Mouse (Mus musculus): ENCODE measurements at regions not wholly inside any gene's neighbourhood (a gene's known extent, or its start where the extent isn't known, plus 50 kb on each side); places are given as distances from the start of the nearest gene placed in this dataset.

- no peak for DNase-seq (ENCODE audit: low spot score in 2 of 2)
Measured at GRCm38 (mm10) chr3:52446500-52446899, 178.4 kb downstream of the Foxo1 start.

DNA sequence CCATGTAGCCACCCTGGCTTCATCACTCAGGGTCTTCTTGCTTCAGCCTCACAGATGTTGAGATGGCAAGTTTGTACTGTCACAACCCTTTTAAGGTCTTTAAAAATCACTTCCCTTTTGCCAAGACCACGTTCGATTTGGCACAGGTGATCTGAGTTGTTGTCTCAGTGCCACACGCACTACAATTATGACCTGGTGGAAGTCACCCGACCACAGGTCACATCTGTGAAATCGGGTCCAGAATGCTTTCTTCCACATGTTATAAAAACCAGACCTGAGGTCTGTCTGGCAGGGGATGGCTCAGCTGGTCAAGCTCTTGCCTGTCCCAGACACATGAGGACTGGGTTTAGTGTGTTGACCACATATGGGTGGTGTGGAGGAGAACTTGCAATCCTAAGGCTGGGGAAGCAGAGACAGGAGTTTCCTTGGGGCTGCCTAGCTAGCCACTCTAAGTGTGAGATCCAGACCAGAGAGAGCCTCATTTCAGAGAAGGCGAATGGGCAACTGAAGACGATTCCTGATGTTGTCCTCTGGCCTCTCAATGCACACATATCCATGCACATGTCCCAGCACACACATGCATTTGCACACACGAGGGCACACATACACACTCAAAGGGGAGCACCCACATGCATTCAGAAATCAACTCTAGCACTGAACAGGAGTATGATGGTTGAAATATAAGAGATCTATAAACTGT lies 176.4 kb downstream of the Foxo1 start:
- peak in 1 of 2 experiments; percentile 5 for DNase-seq (ENCODE audit: low spot score in 2 of 2)

GRCm38 (mm10) chr3:52443856-52444255 lies 175.7 kb downstream of the Foxo1 start:
- DNase-seq (ENCODE audit: low spot score in 2 of 2): peak; percentile 12 to 79

GRCm38 (mm10) chr3:52429014-52429589 lies 161.0 kb downstream of the Foxo1 start:
- DNase-seq (ENCODE audit: low spot score in 2 of 2): no peak

DNA sequence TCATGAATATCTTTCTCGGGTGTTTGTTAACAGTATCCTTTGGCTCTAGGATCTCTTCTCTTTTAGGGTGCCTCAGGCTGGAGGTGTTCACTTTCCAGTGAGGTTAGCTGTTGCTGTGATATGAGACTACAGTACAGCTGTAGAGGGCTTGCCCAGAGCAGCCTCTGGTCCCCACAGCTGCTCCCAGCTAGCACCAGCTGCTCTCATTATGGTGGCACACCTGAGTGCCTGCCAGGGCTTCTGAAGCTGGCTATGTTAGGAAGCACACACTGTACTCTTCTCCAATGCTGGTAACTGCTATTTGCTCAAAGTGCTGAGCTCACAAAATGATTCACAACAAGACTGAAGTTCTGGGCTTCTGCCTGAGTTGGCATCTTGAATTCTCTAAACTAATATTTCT lies 154.7 kb downstream of the Foxo1 start:
- no peak for DNase-seq (ENCODE audit: low spot score in 2 of 2)

GRCm38 (mm10) chr3:52416261-52416660 lies 148.1 kb downstream of the Foxo1 start:
- no peak for DNase-seq (ENCODE audit: low spot score in 2 of 2)

- no peak for DNase-seq (ENCODE audit: low spot score in 2 of 2)
Measured at GRCm38 (mm10) chr3:52415361-52415760, 147.2 kb downstream of the Foxo1 start.

DNA sequence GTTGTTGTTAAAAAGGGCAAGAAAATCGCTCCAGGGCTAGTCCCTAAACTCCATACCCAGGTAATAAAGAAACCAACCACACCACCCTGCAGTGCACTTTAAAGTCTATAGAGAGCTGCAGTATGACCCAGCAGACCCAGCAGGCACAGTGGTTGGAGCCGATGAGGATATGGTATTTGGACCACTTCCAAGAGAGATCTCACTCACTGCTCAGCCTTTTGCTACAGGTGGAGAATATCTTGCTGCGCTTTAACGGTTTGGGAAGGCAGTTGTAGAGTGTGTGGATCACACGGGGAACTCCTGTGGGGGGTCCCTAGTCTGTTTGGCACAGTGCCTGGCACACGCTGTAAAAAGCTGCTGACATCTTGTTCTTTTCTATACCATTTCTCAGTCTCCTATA lies 145.9 kb downstream of the Foxo1 start:
- no peak for DNase-seq (ENCODE audit: low spot score in 2 of 2)

DNA sequence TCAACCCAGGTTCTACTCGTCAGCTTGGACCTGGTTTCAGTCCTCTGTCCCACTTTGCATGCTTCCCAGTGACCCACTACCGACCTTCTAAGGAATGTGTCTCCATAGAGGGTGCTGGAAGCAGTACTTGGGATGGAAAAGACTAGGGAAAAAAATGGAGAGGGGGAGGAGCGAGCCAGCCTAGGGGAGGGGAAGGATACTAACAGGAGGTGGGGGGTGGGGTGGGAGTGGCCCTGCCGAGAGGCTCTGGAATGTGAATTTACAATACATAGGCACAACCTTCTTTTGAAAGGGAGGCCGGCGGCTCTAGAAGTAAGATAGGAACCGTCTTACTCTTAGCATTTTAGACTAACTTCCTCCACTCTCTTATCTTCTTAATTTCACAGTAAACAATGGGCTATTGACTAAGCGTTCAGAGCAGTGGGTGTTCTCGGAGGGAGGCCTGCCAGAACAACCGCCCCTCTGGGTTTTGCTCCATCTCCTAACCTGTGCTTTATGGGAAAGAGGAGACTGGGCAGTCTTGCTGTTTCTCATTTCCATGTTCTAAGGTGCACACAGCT lies 145.1 kb downstream of the Foxo1 start:
- no peak for DNase-seq (ENCODE audit: low spot score in 2 of 2)

DNA sequence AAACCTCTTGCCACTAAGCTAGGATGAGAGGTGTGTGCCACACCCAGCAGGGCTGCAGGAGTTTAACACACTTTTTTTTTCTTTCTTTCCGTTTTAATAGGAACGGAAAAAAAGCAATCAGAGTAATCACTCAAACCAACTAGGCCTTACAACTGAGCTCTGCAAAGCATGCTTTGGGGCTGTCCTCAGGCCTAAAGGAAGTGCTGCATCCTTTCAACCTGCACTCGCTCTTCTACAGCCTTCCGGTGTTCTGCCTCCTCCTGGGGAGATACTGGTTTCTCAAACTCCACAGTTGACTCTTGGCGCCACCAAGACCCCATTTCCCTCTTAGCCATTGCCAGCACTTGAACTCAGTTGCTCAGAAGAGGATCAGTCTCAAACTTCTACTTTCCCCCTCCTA lies 143.2 kb downstream of the Foxo1 start:
- no peak for DNase-seq (ENCODE audit: low spot score in 2 of 2)

- no peak for DNase-seq (ENCODE audit: low spot score in 2 of 2)
Measured at GRCm38 (mm10) chr3:52409465-52409864, 141.3 kb downstream of the Foxo1 start.

GRCm38 (mm10) chr3:52406778-52407318 lies 138.7 kb downstream of the Foxo1 start:
- DNase-seq (ENCODE audit: low spot score in 2 of 2): no peak

DNA sequence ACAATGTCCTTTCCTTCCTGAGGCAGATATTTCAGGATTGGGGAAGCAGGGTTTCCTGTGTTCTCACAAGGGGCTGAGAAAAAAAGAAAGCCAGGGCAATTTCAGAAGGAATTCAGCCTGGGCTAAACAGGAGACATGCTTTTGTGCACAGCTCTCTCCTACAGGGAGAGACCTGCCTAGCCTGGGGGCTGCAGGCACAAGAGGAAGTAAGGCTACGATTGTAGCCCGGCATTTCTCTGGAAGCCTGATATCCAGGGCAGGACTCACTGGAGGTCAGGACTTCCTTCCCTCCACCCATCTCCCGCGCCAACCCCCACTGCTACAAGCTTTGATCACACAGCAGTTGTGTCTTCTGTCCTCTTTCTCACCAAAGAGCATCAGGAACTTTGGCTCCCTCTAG lies 136.5 kb downstream of the Foxo1 start:
- DNase-seq (ENCODE audit: low spot score in 2 of 2): no peak

DNA sequence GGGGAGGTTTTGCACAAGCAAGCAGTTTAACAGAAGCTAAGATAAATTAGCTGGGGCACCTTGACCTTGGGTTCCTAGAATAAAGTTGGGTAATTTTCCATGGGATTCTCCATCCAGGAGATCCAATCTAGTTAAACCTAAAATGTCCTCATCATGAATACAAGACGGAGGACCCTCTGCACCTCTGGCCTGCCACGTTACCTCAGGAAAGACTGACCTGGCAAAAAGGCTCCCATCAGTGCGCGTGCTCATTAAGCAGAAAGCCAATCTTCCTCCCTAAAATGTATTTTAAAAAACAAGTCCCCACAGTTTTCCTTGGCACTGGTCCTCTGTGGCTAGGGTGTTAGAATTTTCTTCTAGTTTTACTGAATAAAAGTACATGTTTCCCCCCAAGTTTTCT lies 134.9 kb downstream of the Foxo1 start:
- DNase-seq (ENCODE audit: low spot score in 2 of 2): no peak
